5 mouse cellular contexts compared by ENCODE assay signal in the genomic region with DNA sequence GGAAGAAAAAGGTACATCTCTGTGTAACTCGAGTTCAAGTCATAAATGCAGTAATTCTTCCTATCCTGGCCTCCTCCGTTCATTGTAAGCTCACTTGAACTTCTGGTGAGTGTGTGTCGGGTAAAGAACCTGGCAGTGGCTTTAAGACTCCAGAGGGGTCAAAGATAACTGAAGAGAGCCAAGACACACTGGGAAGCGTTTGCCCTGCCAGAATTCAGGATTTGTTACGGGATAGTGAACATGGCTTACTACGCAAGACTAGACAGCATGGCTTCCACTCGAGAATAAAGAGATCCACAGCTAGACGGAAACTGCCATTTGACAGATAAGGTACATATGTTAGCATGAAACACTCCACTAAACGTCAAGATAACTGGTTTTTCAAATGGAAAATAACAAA.
"Had no signal": no experiment of that assay in that cellular context is flagged by ENCODE, and none has a peak within 500 bp of the region (broad histone marks: within the 10 kb centered on the region; RNA-seq: fewer than 3 reads in every experiment).

No protein-coding gene starts in this region.

- DNase-seq: kidney, postnatal 14 days; layer of hippocampus, adult 9-11 months; layer of hippocampus, postnatal 36 days; lung, adult 18-20 months; lung, postnatal 36 days had no signal
